Mouse (Mus musculus) erythroblast, embryonic 14.5 days (primary cell): ENCODE results near the gene Gm28048.

ENCODE experiments used
- GATA1 ChIP-seq: IDR thresholded peaks from 2 replicates; pipeline ENCODE4 v1.6.1; 2012; ENCODE audit warnings: low read length, inconsistent platforms, mixed read lengths
- TAL1 ChIP-seq: IDR thresholded peaks from 3 replicates; pipeline ENCODE4 v1.6.1; 2012; ENCODE audit warnings: low read length, inconsistent platforms, mixed read lengths

- no peak for TF ChIP-seq TAL1
- TF ChIP-seq GATA1: no peak
Observed at GRCm38 (mm10) chr11:22919336-22919735, 62.6 kb downstream of the Gm28048 start.
